Mouse (Mus musculus) skeletal muscle tissue, postnatal 0 days (tissue): Measurements from ENCODE around the gene Olfr558. TPM values are rescaled to one million over a fixed set of nuclear protein-coding genes. Genes with fewer than 3 reads are reported as not detected.

Experiments
- polyA plus RNA-seq: library from polyadenylated mRNA; unstranded; fragments of >200 nt; fragmentation: Nextera tagmentation; extraction: Ambion mirVana; gene quantifications from 2 replicates; pipeline ENCODE4 v1.2.1, GENCODE M21; 2015

Olfr558 gene
- polyA plus RNA-seq = 3.7 and 3.8 TPM in 2 replicates

GRCm38 (mm10) chr7:102701915-102702314 is at the start of gene Olfr558:
Olfr558 (plus strand) TSS chr7:102702215.

GRCm38 (mm10) chr7:102658523-102658922 is 43.5 kb upstream of the Olfr558 start, which contains the start of gene Olfr555:
Olfr555 (plus strand) TSS chr7:102658823.

GRCm38 (mm10) chr7:102664599-102664998 is 37.4 kb upstream of the Olfr558 start, which contains the start of gene Olfr556:
Olfr556 (plus strand) TSS chr7:102664899.

GRCm38 (mm10) chr7:102686944-102687501 is 15.0 kb upstream of the Olfr558 start, which contains the start of gene Trim68:
Trim68 (minus strand) TSS chr7:102687327.

GRCm38 (mm10) chr7:102695358-102696125 is 6.5 kb upstream of the Olfr558 start, which contains the start of gene Olfr557:
Olfr557 (plus strand) TSS chr7:102695910.

GRCm38 (mm10) chr7:102718970-102719369 is 17.0 kb downstream of the Olfr558 start, which contains the start of gene Olfr33:
Olfr33 (minus strand) TSS chr7:102719070.

GRCm38 (mm10) chr7:102727391-102727790 is 25.4 kb downstream of the Olfr558 start, which contains the start of gene Olfr559:
Olfr559 (minus strand) TSS chr7:102727491.

GRCm38 (mm10) chr7:102759266-102759665 is 57.3 kb downstream of the Olfr558 start, which contains the start of the genes Olfr560 and Olfr78:
Olfr560 (minus strand) TSS chr7:102759366.
Olfr78 (minus strand) TSS chr7:102759471.

Other genes with a start within 250 kb of the Olfr558 start
- 0.09 and 0.17 TPM in 2 replicates for gene Olfr543, start 220.5 kb upstream of the Olfr558 start, polyA plus RNA-seq
- 0.05 TPM in 1 of 2 replicates, not detected in the other for gene Olfr544, start 213.9 kb upstream of the Olfr558 start, polyA plus RNA-seq
- gene Olfr545, start 202.6 kb upstream of the Olfr558 start, polyA plus RNA-seq = not detected in 2 replicates
- not detected in 2 replicates for gene Olfr547, start 167.5 kb upstream of the Olfr558 start, polyA plus RNA-seq
- gene Olfr548-ps1, start 161.3 kb upstream of the Olfr558 start, polyA plus RNA-seq = not detected in 2 replicates
- gene Olfr549, start 152.3 kb upstream of the Olfr558 start, polyA plus RNA-seq = not detected in 2 replicates
- 0.17 and 0.50 TPM in 2 replicates for gene Trim21, start 136.7 kb upstream of the Olfr558 start, polyA plus RNA-seq
- not detected in 2 replicates for gene Olfr550, start 130.8 kb upstream of the Olfr558 start, polyA plus RNA-seq
- gene Olfr551, start 110.3 kb upstream of the Olfr558 start, polyA plus RNA-seq = not detected in 2 replicates
- not detected in 2 replicates for gene Olfr552, start 104.4 kb upstream of the Olfr558 start, polyA plus RNA-seq
- not detected in 2 replicates for gene Olfr553, start 84.0 kb upstream of the Olfr558 start, polyA plus RNA-seq
- gene Olfr554, start 63.8 kb upstream of the Olfr558 start, polyA plus RNA-seq = not detected in 2 replicates
- not detected in 2 replicates for gene Olfr555, start 43.4 kb upstream of the Olfr558 start, polyA plus RNA-seq
- gene Olfr556, start 37.3 kb upstream of the Olfr558 start, polyA plus RNA-seq = not detected in 2 replicates
- gene Trim68, start 14.9 kb upstream of the Olfr558 start, polyA plus RNA-seq = 5.8 and 6.5 TPM in 2 replicates
- not detected in 2 replicates for gene Olfr557, start 6.3 kb upstream of the Olfr558 start, polyA plus RNA-seq
- not detected in 2 replicates for gene Olfr33, start 16.9 kb downstream of the Olfr558 start, polyA plus RNA-seq
- not detected in 2 replicates for gene Olfr559, start 25.3 kb downstream of the Olfr558 start, polyA plus RNA-seq
- gene Olfr560, start 57.2 kb downstream of the Olfr558 start, polyA plus RNA-seq = not detected in 2 replicates
- 0.90 and 0.95 TPM in 2 replicates for gene Olfr78, start 57.3 kb downstream of the Olfr558 start, polyA plus RNA-seq
- gene Olfr561, start 69.0 kb downstream of the Olfr558 start, polyA plus RNA-seq = 0.09 and 0.23 TPM in 2 replicates
- not detected in 2 replicates for gene Olfr564, start 101.3 kb downstream of the Olfr558 start, polyA plus RNA-seq
- 0.15 TPM in 1 of 2 replicates, not detected in the other for gene Olfr566, start 156.6 kb downstream of the Olfr558 start, polyA plus RNA-seq
- gene Olfr568, start 174.9 kb downstream of the Olfr558 start, polyA plus RNA-seq = not detected in 2 replicates
- gene Olfr569, start 188.7 kb downstream of the Olfr558 start, polyA plus RNA-seq = not detected in 2 replicates
- not detected in 2 replicates for gene Olfr570, start 192.4 kb downstream of the Olfr558 start, polyA plus RNA-seq
- gene Olfr571, start 215.3 kb downstream of the Olfr558 start, polyA plus RNA-seq = not detected in 2 replicates
- gene Olfr572, start 222.2 kb downstream of the Olfr558 start, polyA plus RNA-seq = not detected in 2 replicates
- gene Olfr573-ps1, start 240.4 kb downstream of the Olfr558 start, polyA plus RNA-seq = not detected in 2 replicates
- not detected in 2 replicates for gene Olfr574, start 246.3 kb downstream of the Olfr558 start, polyA plus RNA-seq